Mouse (Mus musculus) midbrain, embryonic 14.5 days (tissue): ENCODE measurements around the gene Scn11a. TPM values are rescaled to one million over a fixed set of nuclear protein-coding genes. Genes with fewer than 3 reads are reported as not detected.

Source experiments
- ATAC-seq: fragments of 200-750 bp; cut with Nextera tagmentation; 2 replicates; pipeline ENCODE4 v1.8.0; 2017; ENCODE audit warnings: moderate number of reproducible peaks, moderate library complexity; ENCODE audit not compliant: low FRiP score, low TSS enrichment
- DNase-seq: peaks from one replicate; pipeline ENCODE4 v3.0.0-alpha.2; 2015
- H3K27ac ChIP-seq: fragments of 300-500 bp; sonication (generic); replicated peaks from 2 replicates; pipeline ENCODE4 v1.5.1; 2014; ENCODE audit warnings: mild to moderate bottlenecking, low read depth, low read length, moderate library complexity
- H3K27me3 ChIP-seq: fragments of 300-500 bp; sonication (generic); 2 replicates; pipeline ENCODE4 v1.6.1; 2014; ENCODE audit warnings: low read length, control low read depth, mixed read lengths; ENCODE audit not compliant: control insufficient read depth, insufficient read depth
- H3K36me3 ChIP-seq: fragments of 300-500 bp; sonication (generic); 2 replicates; pipeline ENCODE4 v1.6.1; 2014; ENCODE audit warnings: low read length, control low read depth; ENCODE audit not compliant: control insufficient read depth, insufficient read depth
- H3K4me1 ChIP-seq: fragments of 300-500 bp; sonication (generic); 2 replicates; pipeline ENCODE4 v1.6.1; 2014; ENCODE audit warnings: mild to moderate bottlenecking, antibody characterized with exemption, low read length, control low read depth; ENCODE audit not compliant: control insufficient read depth, insufficient read depth
- H3K4me2 ChIP-seq: fragments of 300-500 bp; sonication (generic); 2 replicates; pipeline ENCODE4 v1.6.1; 2014; ENCODE audit warnings: mild to moderate bottlenecking, low read length, moderate library complexity
- H3K4me3 ChIP-seq: fragments of 300-500 bp; sonication (generic); replicated peaks from 2 replicates; pipeline ENCODE4 v1.5.1; 2014; ENCODE audit warnings: low read depth, low read length
- H3K9ac ChIP-seq: fragments of 300-500 bp; sonication (generic); replicated peaks from 2 replicates; pipeline ENCODE4 v1.6.1; 2014; ENCODE audit warnings: mild to moderate bottlenecking, low read length, moderate library complexity
- H3K9me3 ChIP-seq: fragments of 300-500 bp; sonication (generic); 2 replicates; pipeline ENCODE4 v1.6.1; 2016; ENCODE audit warnings: low read length, control low read depth, mixed read lengths; ENCODE audit not compliant: control insufficient read depth
- WGBS: fragments of 180-500 bp; shearing (Covaris S2); extraction: QIAGEN DNeasy Blood & Tissue Kit; methylation state at CpG from one replicate; pipeline ENCODE4 v1.1.7; 2014; 5-methylcytosine and 5-hydroxymethylcytosine counted together
- polyA plus RNA-seq: library from polyadenylated mRNA; unstranded; fragments of >200 nt; fragmentation: Nextera tagmentation; extraction: Ambion mirVana; gene quantifications from 2 replicates; pipeline ENCODE4 v1.2.1, GENCODE M21; 2014

The Scn11a gene
- polyA plus RNA-seq, 1 experiment from 2014 or later = 0.29 TPM

DNA sequence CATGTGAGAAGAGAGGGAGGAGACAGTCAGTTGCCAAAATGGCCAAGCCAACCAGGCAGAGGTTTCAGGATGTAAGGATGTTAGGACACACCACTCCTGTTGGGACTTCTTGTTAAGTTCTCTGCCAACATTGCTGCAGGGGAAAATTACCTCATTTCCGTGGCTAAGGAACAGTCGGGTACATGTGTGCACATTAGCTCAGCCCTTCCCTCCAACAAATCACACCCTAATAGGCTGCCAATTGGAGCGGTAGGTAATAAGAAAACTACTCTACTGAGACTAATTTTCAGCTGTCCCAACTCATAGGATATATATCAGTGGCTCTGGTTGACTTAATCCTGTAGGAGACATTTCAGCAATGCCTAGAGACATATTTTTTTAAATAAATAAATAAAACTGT, 44.4 kb downstream of the Scn11a start:
- Histone ChIP-seq H3K27ac (no peak overlapping the region), H3K4me1 (no peaks in the 10 kb centered on the region), H3K9ac (no peak overlapping the region), H3K4me3 (no peak overlapping the region), H3K9me3 (no peaks in the 10 kb centered on the region), H3K4me2 (no peak overlapping the region), H3K36me3 (no peaks in the 10 kb centered on the region), H3K27me3 (no peaks in the 10 kb centered on the region)
- WGBS = 88% methylated on average over 3 of the region's 3 CpGs
- no peak for ATAC-seq
- no peak for DNase-seq

DNA sequence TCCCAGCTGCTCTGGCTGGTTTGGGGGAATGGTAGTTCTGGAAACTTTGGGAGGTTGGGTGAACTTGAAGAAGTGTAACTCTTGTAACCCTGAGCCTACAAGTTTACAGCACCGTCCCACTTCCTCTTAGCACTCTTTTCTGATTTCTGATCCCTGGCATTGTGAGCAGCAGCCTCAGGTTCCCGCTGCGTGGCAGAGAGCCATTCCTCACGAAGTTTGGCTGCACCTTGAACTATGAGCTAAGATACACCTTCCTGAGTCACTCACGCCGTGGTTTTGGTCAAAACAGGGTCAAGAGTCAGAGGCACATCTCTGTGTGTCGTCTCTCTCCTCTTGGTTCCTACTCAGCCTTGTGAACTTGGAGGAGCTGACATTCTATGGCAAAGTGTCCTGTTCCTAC, 48.6 kb downstream of the Scn11a start:
- Histone ChIP-seq H3K4me1 (no peaks in the 10 kb centered on the region), H3K27ac (no peak overlapping the region), H3K9ac (no peak overlapping the region), H3K27me3 (no peaks in the 10 kb centered on the region), H3K36me3 (no peaks in the 10 kb centered on the region), H3K4me3 (no peak overlapping the region), H3K9me3 (no peaks in the 10 kb centered on the region), H3K4me2 (no peak overlapping the region)
- DNase-seq = no peak
- WGBS = 85% methylated on average over 7 of the region's 7 CpGs
- no peak for ATAC-seq

DNA sequence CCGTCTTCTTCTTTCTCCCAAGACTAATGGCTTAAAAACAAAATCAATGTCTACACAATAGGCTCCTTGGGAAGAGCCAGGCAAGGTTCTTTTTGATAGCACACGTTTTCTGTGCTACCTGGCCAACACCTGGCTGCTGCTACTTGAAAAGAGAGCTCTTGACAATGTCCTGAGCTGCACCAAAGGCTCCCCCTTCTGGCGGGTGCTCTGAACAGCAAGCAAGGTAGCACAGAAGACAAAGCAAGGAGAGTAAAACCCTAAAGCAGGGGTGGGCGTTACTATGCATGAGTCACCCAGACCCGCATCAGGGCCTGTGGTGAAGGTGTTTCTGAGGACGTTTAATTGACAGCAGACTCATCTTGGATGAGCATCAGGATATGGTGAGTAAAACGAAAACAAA, 56.7 kb downstream of the Scn11a start:
- H3K4me2 ChIP-seq = no peak overlapping the region
- DNase-seq (peak; percentile 8), ATAC-seq (no peak)
- H3K27me3 ChIP-seq = no peaks in the 10 kb centered on the region
- H3K4me3 ChIP-seq = no peak overlapping the region
- H3K36me3 ChIP-seq = no peaks in the 10 kb centered on the region
- 51% methylated on average over 7 of the region's 7 CpGs for WGBS
- H3K4me1 ChIP-seq = no peaks in the 10 kb centered on the region
- no peaks in the 10 kb centered on the region for H3K9me3 ChIP-seq
- no peak overlapping the region for H3K9ac ChIP-seq
- H3K27ac ChIP-seq = no peak overlapping the region

DNA sequence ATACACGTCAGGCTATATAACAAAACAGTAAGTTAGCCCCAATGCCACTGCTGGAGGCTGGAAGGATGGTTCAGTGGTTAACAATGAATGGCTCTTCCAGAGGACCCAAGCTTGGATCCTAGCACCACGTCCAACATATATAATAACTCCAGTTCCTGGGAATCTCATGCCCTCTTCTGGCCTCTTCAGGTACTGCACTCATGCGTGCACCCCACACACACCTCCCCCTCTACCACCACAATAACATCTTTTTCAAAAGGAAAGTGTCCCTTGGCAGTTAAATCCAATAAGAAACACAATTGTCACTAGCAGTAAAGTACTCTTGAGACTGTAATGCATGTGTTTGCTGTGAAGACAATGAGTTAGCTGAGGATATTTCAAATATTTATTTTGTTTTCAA, 65.0 kb downstream of the Scn11a start:
- no peak overlapping the region for H3K4me2 ChIP-seq
- H3K4me3 ChIP-seq = no peak overlapping the region
- no peaks in the 10 kb centered on the region for H3K36me3 ChIP-seq
- no peaks in the 10 kb centered on the region for H3K9me3 ChIP-seq
- H3K27ac ChIP-seq = no peak overlapping the region
- 83% methylated on average over 3 of the region's 3 CpGs for WGBS
- no peak overlapping the region for H3K9ac ChIP-seq
- DNase-seq (no peak), ATAC-seq (no peak)
- H3K4me1 ChIP-seq = no peaks in the 10 kb centered on the region
- no peaks in the 10 kb centered on the region for H3K27me3 ChIP-seq

DNA sequence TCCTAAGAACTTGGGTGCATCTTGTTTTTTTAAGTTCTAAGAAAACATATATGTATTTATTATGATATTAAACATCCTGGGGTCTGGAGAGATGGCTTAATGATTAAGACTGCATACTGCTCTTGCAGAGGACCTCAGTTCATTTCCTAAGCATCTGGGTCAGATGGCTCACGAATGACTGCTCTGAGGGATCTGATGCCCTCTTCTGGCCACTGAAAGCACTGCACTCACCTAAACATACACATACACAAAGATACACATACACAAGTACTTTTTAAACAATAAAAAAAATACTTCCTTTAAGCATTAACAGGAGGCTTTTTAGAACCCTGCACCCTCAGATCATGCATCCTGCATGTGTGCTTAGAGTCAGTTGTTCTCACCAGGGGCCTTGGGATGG, 65.8 kb downstream of the Scn11a start:
- Histone ChIP-seq H3K4me1 (no peaks in the 10 kb centered on the region), H3K9me3 (no peaks in the 10 kb centered on the region), H3K4me3 (no peak overlapping the region), H3K9ac (no peak overlapping the region), H3K27me3 (no peaks in the 10 kb centered on the region), H3K27ac (no peak overlapping the region), H3K4me2 (no peak overlapping the region), H3K36me3 (no peaks in the 10 kb centered on the region)
- ATAC-seq (no peak), DNase-seq (no peak)
- 87% methylated on average over 1 of the region's 1 CpGs for WGBS

DNA sequence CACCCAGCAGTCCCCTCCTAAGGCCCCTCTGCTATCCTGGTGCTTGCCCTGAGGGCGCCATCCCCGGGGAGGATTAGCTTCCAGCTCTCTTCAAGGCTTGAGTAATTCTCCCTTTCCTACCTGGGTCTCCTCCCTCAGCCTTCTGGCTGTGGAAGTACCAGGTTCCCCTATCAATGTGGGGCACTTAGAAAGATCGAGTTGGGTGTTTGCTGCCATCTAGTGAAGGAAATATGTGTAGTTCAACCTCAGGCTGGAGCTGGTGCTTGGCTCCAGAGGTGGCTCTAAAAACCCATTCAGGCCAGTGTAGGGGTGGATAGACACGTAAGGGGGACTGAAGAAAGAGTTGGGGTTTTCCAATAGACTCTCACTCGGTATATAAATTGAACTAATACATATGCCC, 73.7 kb downstream of the Scn11a start:
- Histone ChIP-seq H3K9me3 (no peaks in the 10 kb centered on the region), H3K27ac (no peak overlapping the region), H3K27me3 (no peaks in the 10 kb centered on the region), H3K4me1 (no peaks in the 10 kb centered on the region), H3K4me3 (no peak overlapping the region), H3K9ac (no peak overlapping the region), H3K36me3 (no peaks in the 10 kb centered on the region), H3K4me2 (no peak overlapping the region)
- DNase-seq (peak; percentile 86), ATAC-seq (no peak)
- WGBS = 13% methylated on average over 5 of the region's 5 CpGs

DNA sequence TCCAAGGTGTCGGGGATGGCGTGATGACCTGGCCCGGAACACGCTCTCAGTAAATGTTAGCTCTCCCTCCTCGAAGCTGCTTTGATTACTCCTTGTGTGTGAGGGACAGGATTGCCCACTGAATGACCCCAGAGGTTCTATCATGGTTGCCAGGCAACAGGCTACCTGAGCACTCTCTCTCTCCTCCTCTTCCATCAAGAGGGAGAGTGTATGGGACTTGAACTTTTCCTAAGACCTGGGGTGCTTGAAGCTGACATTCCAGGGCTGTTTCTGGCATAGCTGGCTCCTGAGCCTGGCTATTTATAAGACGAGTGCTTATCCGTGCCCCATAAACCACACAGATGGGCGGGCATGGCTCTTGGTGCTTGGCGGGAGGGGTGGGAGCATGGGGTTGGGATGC, 76.1 kb downstream of the Scn11a start:
- no peak for DNase-seq
- no peak for ATAC-seq
- H3K36me3 ChIP-seq = no peaks in the 10 kb centered on the region
- 83% methylated on average over 9 of the region's 9 CpGs for WGBS
- no peaks in the 10 kb centered on the region for H3K4me1 ChIP-seq
- no peak overlapping the region for H3K4me2 ChIP-seq
- no peak overlapping the region for H3K27ac ChIP-seq
- no peak overlapping the region for H3K4me3 ChIP-seq
- H3K27me3 ChIP-seq = no peaks in the 10 kb centered on the region
- no peak overlapping the region for H3K9ac ChIP-seq
- no peaks in the 10 kb centered on the region for H3K9me3 ChIP-seq

DNA sequence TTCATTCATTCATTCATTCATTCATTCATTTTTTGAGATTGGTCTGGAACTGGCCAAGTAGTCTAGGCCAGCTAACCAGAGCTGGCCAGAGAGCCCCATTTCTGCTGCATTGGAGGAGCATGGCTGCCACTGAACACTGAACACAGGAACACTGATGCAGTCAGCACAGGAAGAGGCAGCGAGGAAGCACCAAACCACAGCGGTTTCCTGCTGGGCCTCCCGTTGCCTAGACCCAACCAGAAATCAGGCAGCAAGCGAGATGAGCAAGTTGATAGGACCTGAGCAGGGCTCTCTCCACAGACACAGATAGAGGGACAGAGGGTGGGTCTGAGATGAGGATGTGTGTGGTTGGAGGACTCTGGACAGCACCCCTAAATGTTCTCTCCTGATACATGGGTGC, 81.4 kb downstream of the Scn11a start:
- no peaks in the 10 kb centered on the region for H3K9me3 ChIP-seq
- H3K27ac ChIP-seq = no peak overlapping the region
- no peak for ATAC-seq
- DNase-seq = no peak
- no peaks in the 10 kb centered on the region for H3K36me3 ChIP-seq
- H3K4me3 ChIP-seq = no peak overlapping the region
- no peak overlapping the region for H3K9ac ChIP-seq
- 90% methylated on average over 4 of the region's 4 CpGs for WGBS
- H3K27me3 ChIP-seq = no peaks in the 10 kb centered on the region
- no peaks in the 10 kb centered on the region for H3K4me1 ChIP-seq
- no peak overlapping the region for H3K4me2 ChIP-seq

DNA sequence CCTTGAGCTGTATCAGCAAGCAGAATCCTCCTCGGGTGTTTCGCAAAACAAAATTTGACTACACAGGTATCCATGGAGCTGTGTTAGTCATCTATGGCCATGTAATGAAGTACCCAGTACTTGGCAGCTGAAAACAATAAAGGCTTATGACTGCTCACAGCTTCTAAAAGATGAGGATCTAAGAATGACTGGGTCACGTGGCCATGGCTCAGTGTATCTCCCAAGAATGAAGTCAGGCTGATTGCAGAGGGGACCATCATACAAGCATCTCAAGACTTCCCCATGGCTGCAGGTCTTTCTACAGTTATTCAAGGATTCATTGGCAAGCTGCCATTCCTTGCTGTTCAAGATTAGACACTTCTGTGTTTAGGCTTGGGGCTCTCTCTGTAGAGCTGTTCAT, 81.9 kb downstream of the Scn11a start:
- Histone ChIP-seq H3K27ac (no peak overlapping the region), H3K4me2 (no peak overlapping the region), H3K4me1 (no peaks in the 10 kb centered on the region), H3K4me3 (no peak overlapping the region), H3K36me3 (no peaks in the 10 kb centered on the region), H3K9me3 (no peaks in the 10 kb centered on the region), H3K9ac (no peak overlapping the region), H3K27me3 (no peaks in the 10 kb centered on the region)
- no peak for ATAC-seq
- DNase-seq = no peak
- WGBS = 79% methylated on average over 3 of the region's 3 CpGs
